Mouse (Mus musculus): ENCODE measurements around the gene Fxyd2.

GRCm38 (mm10) chr9:45429951-45430697 lies 30.7 kb downstream of the Fxyd2 start:
- TF ChIP-seq GATA1 (IDR thresholded peaks at IDR 0.05; ENCODE audit: borderline replicate concordance, low read length) (no peak), FLI1 (IDR thresholded peaks at IDR 0.05; ENCODE audit: low read length) (no peak)

Data from megakaryocyte, embryonic 14.5 days (primary cell).